Mouse (Mus musculus) cerebellum, adult 2 months (tissue): ENCODE results near the gene Cdk5rap3.

Experiments used
- CTCF ChIP-seq: fragments of 200-500 bp; IDR thresholded peaks from 2 replicates; pipeline ENCODE4 v1.5.1; 2011; ENCODE audit warnings: low read depth, mild to moderate bottlenecking, control low read depth, low read length, moderate library complexity, borderline replicate concordance; ENCODE audit not compliant: insufficient read depth
- POLR2A ChIP-seq: fragments of 200-500 bp; IDR thresholded peaks from 2 replicates; pipeline ENCODE4 v1.6.1; 2011; ENCODE audit warnings: low read length, control low read depth, borderline replicate concordance; ENCODE audit not compliant: insufficient read depth

- TF ChIP-seq CTCF (no peak), POLR2A (no peak)
Observed at GRCm38 (mm10) chr11:96893203-96893842, 23.0 kb downstream of the Cdk5rap3 start.
